30 mouse cellular contexts compared by ENCODE assay signal in the genomic region with DNA sequence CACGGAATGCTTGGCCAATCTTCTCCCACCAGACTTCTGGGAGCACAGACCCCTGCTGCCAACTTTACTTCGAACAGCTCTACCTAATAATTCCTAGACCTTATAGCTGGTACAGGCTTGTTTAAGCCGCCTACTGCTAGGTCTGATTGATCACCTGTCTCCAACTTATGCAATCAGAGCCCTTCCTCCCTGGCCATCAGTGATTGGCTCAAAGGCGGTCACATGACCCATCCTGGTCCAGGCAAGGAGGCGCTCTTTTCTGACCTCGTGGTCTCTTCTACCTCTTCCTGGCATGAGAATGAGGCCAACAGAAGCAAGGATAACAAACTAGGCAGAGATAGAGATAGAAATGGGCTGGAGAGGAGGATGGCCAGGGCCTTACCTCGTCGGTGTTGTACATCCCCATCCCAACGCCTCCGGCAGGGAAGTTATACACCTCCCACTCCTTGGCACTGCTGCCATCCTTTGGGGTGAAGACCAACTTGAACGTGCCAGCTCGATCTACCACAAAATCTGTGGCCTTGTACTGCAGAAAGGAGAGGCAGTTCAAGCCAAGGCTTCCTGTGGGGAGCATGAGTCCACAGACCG. TPM values are rescaled to one million over a fixed set of nuclear protein-coding genes. Genes with fewer than 3 reads are reported as not detected.
DNase-seq lines count a peak whose midpoint lies in the region; ATAC-seq and TF ChIP-seq lines count a peak whose summit lies in the region.
"Had no signal": no experiment of that assay in that cellular context is flagged by ENCODE, and none has a peak within 500 bp of the region (broad histone marks: within the 10 kb centered on the region; RNA-seq: fewer than 3 reads in every experiment).

No protein-coding gene starts in this region.

- H3K27ac ChIP-seq in CH12.LX (ENCODE audit: insufficient read depth, low read depth): no peak overlapping the region
- H3K27ac ChIP-seq in stomach, postnatal 0 days (replicated peaks): no peak overlapping the region
- no peak overlapping the region for H3K27ac ChIP-seq in kidney, embryonic 16.5 days (ENCODE audit: low read length)
- H3K27ac ChIP-seq: embryonic facial prominence, embryonic 10.5 days; embryonic facial prominence, embryonic 15.5 days; forebrain, embryonic 13.5 days; hindbrain, embryonic 13.5 days; kidney, embryonic 15.5 days; liver, embryonic 13.5 days; midbrain, embryonic 10.5 days; midbrain, embryonic 15.5 days had no signal

- H3K4me1 ChIP-seq in CH12.LX (ENCODE audit: control insufficient read depth in 1 of 2, insufficient read depth in 2 of 2): peaks cover 2 to 16% of the 10 kb centered on the region in 2 experiments; a peak in 3 of 4 replicates
- no peaks in the 10 kb centered on the region for H3K4me1 ChIP-seq in stomach, postnatal 0 days (replicated peaks; ENCODE audit: control insufficient read depth, insufficient read depth)
- no peaks in the 10 kb centered on the region for H3K4me1 ChIP-seq in kidney, embryonic 16.5 days (ENCODE audit: insufficient read depth, low read length)
- H3K4me1 ChIP-seq: embryonic facial prominence, embryonic 10.5 days; embryonic facial prominence, embryonic 15.5 days; kidney, embryonic 15.5 days; liver, embryonic 13.5 days; midbrain, embryonic 10.5 days; midbrain, embryonic 15.5 days had no signal

- peaks cover 1% of the 10 kb centered on the region for H3K79me3 ChIP-seq in C2C12 (ENCODE audit: low read depth)

- in situ Hi-C loops in CH12.LX (cut with MboI; ENCODE audit: low pct_ligation_motif_present, low pct_unique_long_range_greater_than_20kb, low sequenced_read_pairs): no loop called here

- no peak for TF ChIP-seq POLR2A in CH12.LX (IDR thresholded peaks at IDR 0.05; ENCODE audit: low read depth, low read length)

- no peak overlapping the region for H3K4me2 ChIP-seq in CH12.LX (ENCODE audit: insufficient read depth, low read depth, poor library complexity, severe bottlenecking)
- no peak overlapping the region for H3K4me2 ChIP-seq in stomach, postnatal 0 days (replicated peaks; ENCODE audit: low read depth)
- H3K4me2 ChIP-seq in kidney, embryonic 16.5 days (replicated peaks; ENCODE audit: low read depth, low read length): no peak overlapping the region
- H3K4me2 ChIP-seq: embryonic facial prominence, embryonic 15.5 days; forebrain, embryonic 13.5 days; heart, embryonic 11.5 days; hindbrain, embryonic 13.5 days; kidney, embryonic 15.5 days; liver, embryonic 13.5 days; midbrain, embryonic 15.5 days had no signal

- WGBS in stomach, postnatal 0 days: 86% methylated on average over 13 of the region's 13 CpGs
- WGBS in kidney, embryonic 16.5 days: 93% methylated on average over 13 of the region's 13 CpGs

- DNase-seq in CH12.LX (ENCODE audit: extremely low read depth): no peak
- DNase-seq in ZHBTc4 (ENCODE audit: low read depth, low spot score): peak; percentile 83
- DNase-seq in stomach, postnatal 0 days (ENCODE audit: low spot score): no peak
- DNase-seq in frontal cortex, postnatal 25 days (ENCODE audit: low spot score in 2 of 2): no peak
- DNase-seq: adrenal gland, postnatal 10 days; B cell, adult 2 months; cerebellum, adult 8-10 months; gastrocnemius, postnatal 14 days; heart, adult 18-20 months; heart, postnatal 4 days; kidney, adult 11 months; kidney, postnatal 36 days; layer of hippocampus, postnatal 36 days; left cerebral cortex, postnatal 4 days; liver, embryonic 13.5 days; lung, adult 2 months; lung, postnatal 10 days; right cerebral cortex, adult 18-20 months; right cerebral cortex, postnatal 4 days; thymus, postnatal 25 days had no signal

- H3K4me3 ChIP-seq in C2C12 (ENCODE audit: insufficient read depth, poor library complexity, severe bottlenecking) (no peak overlapping the region), CH12.LX (replicated peaks in 1 of 3; ENCODE audit: low read depth in 2 of 3, low read length in 2 of 3, poor library complexity in 1 of 3) (no peak overlapping the region)
- H3K4me3 ChIP-seq in stomach, postnatal 0 days (ENCODE audit: low read depth, low read length): no peak overlapping the region
- H3K4me3 ChIP-seq in kidney, embryonic 16.5 days (ENCODE audit: low read length): no peak overlapping the region
- H3K4me3 ChIP-seq: embryonic facial prominence, embryonic 10.5 days; embryonic facial prominence, embryonic 15.5 days; forebrain, embryonic 13.5 days; hindbrain, embryonic 13.5 days; kidney, embryonic 15.5 days; liver, embryonic 13.5 days; midbrain, embryonic 10.5 days; midbrain, embryonic 15.5 days had no signal

- H3K79me2 ChIP-seq in C2C12 (ENCODE audit: control insufficient read depth, insufficient read depth) (peaks cover 7% of the 10 kb centered on the region), CH12.LX (replicated peaks; ENCODE audit: control insufficient read depth, extremely low read depth, insufficient read depth, poor library complexity, severe bottlenecking) (no peaks in the 10 kb centered on the region)

- TF ChIP-seq CTCF in C2C12 (IDR thresholded peaks at IDR 0.05; ENCODE audit: control insufficient read depth, insufficient read depth, insufficient read length) (no peak), CH12.LX (conservative IDR thresholded peaks at IDR 0.05 in 1 of 2, IDR thresholded peaks at IDR 0.05 in 1 of 2; ENCODE audit: low read depth in 2 of 2, low read length in 2 of 2) (no peak)
- TF ChIP-seq CTCF in stomach, postnatal 0 days (IDR thresholded peaks at IDR 0.05; ENCODE audit: low read depth): no peak

- dilution Hi-C loops in CH12.LX (cut with MboI; ENCODE audit: extremely low pct_ligation_motif_present, extremely low pct_unique_long_range_greater_than_20kb, low sequenced_read_pairs): no loop called here

- H3K36me3 ChIP-seq in C2C12 (ENCODE audit: control insufficient read depth, insufficient read depth): peaks cover 54% of the 10 kb centered on the region
- H3K36me3 ChIP-seq in CH12.LX (replicated peaks in 1 of 2; ENCODE audit: control insufficient read depth in 1 of 2, insufficient read depth in 1 of 2, low read length in 1 of 2): peaks cover 32 to 50% of the 10 kb centered on the region in 2 experiments
- peaks cover 41% of the 10 kb centered on the region for H3K36me3 ChIP-seq in stomach, postnatal 0 days (ENCODE audit: control insufficient read depth, insufficient read depth, low read length)
- H3K36me3 ChIP-seq in kidney, embryonic 16.5 days (ENCODE audit: insufficient read depth, low read length): peaks cover 92% of the 10 kb centered on the region

- no peak overlapping the region for H3K9ac ChIP-seq in CH12.LX (ENCODE audit: insufficient read depth, low read depth)
- H3K9ac ChIP-seq in stomach, postnatal 0 days (ENCODE audit: low read length): no peak overlapping the region
- H3K9ac ChIP-seq in kidney, embryonic 16.5 days (replicated peaks; ENCODE audit: low read length): no peak overlapping the region
- H3K9ac ChIP-seq: embryonic facial prominence, embryonic 15.5 days; forebrain, embryonic 13.5 days; hindbrain, embryonic 13.5 days; kidney, embryonic 15.5 days; liver, embryonic 13.5 days; midbrain, embryonic 15.5 days had no signal

- no peak for TF ChIP-seq EP300 in CH12.LX (IDR thresholded peaks at IDR 0.05; ENCODE audit: low read length)
- no peak for TF ChIP-seq EP300 in stomach, postnatal 0 days (optimal IDR thresholded peaks at IDR 0.05)

- no peaks in the 10 kb centered on the region for H3K9me3 ChIP-seq in CH12.LX (replicated peaks; ENCODE audit: low read length)
- H3K9me3 ChIP-seq in stomach, postnatal 0 days (ENCODE audit: control insufficient read depth, low read length): no peaks in the 10 kb centered on the region
- H3K9me3 ChIP-seq in kidney, embryonic 16.5 days (ENCODE audit: low read length): no peaks in the 10 kb centered on the region
- H3K9me3 ChIP-seq: embryonic facial prominence, embryonic 10.5 days; embryonic facial prominence, embryonic 15.5 days; forebrain, embryonic 13.5 days; hindbrain, embryonic 13.5 days; kidney, embryonic 15.5 days; liver, embryonic 13.5 days; midbrain, embryonic 10.5 days; midbrain, embryonic 15.5 days had no signal

- TF ChIP-seq RAD21 in CH12.LX (IDR thresholded peaks at IDR 0.05; ENCODE audit: low read depth, low read length): no peak

- peak; percentile 12; the same call in 1 of the 2 replicates for ATAC-seq in stomach, postnatal 0 days (ENCODE audit: low FRiP score, low TSS enrichment)
- ATAC-seq in kidney, embryonic 16.5 days (ENCODE audit: low FRiP score, low TSS enrichment): no peak
- ATAC-seq: forebrain, embryonic 13.5 days; midbrain, embryonic 15.5 days had no signal

- no peak overlapping the region for H3ac ChIP-seq in C2C12 (ENCODE audit: control insufficient read depth, insufficient read length, low read depth)

- H3K27me3 ChIP-seq in C2C12 (ENCODE audit: control insufficient read depth, insufficient read depth, insufficient read length): no peaks in the 10 kb centered on the region
- no peaks in the 10 kb centered on the region for H3K27me3 ChIP-seq in CH12.LX (replicated peaks)
- no peaks in the 10 kb centered on the region for H3K27me3 ChIP-seq in stomach, postnatal 0 days (ENCODE audit: control insufficient read depth, insufficient read depth, low read length)
- H3K27me3 ChIP-seq in kidney, embryonic 16.5 days (ENCODE audit: insufficient read depth, low read length): no peaks in the 10 kb centered on the region
- H3K27me3 ChIP-seq: embryonic facial prominence, embryonic 15.5 days; forebrain, embryonic 13.5 days; hindbrain, embryonic 13.5 days; kidney, embryonic 15.5 days; liver, embryonic 13.5 days; midbrain, embryonic 15.5 days had no signal

TF ChIP-seq in C2C12, 6 proteins besides CTCF, POLR2A, EP300 and RAD21:
- TF ChIP-seq USF1 (IDR thresholded peaks at IDR 0.05; ENCODE audit: low read depth): peak; percentile 63
- TF ChIP-seq MYOG (IDR thresholded peaks at IDR 0.05; ENCODE audit: control insufficient read depth, extremely low read depth, insufficient read length): no peak
TF ChIP-seq in C2C12: peak in this region for 1.

TF ChIP-seq in CH12.LX, 34 proteins besides CTCF, POLR2A, EP300 and RAD21:
- TF ChIP-seq USF2 (conservative IDR thresholded peaks at IDR 0.05; ENCODE audit: low read depth, low read length) (peak; percentile 37; the same call in 1 of the 2 replicates), JUN (IDR thresholded peaks at IDR 0.05; ENCODE audit: insufficient read depth, low read depth, low read length) (no peak), USF1 (IDR thresholded peaks at IDR 0.05; ENCODE audit: low read depth, low read length) (peak; percentile 55), ZNF384 (IDR thresholded peaks at IDR 0.05; ENCODE audit: low read depth, low read length) (no peak)

RNA-seq across cellular contexts. Expression of a gene that starts 16.7 kb away (rescaled TPM):
- polyA plus RNA-seq in C2C12 (2012; fragmentation: generic; extraction: Trizol) (244 TPM), CH12.LX (2012; ENCODE audit: insufficient read length, low read depth) (13.6 and 21.1 TPM in 2 replicates)
- total RNA-seq in CH12.LX (2012; rRNA removed) (71.1 and 96.4 TPM in 2 replicates), CH12.LX (2014; rRNA removed) (20.8 and 21.5 TPM in 2 replicates)
- 288 TPM in 2 replicates for polyA plus RNA-seq in stomach, postnatal 0 days (2015; fragmentation: Nextera tagmentation; extraction: Ambion mirVana)
- polyA plus RNA-seq in kidney, embryonic 16.5 days (2015; fragmentation: Nextera tagmentation; extraction: Ambion mirVana): 782 and 850 TPM in 2 replicates

Comparison
In these comparisons a context has a peak if more than half of its experiments do, and no peak if none do; other contexts are left out.
1. RNA of a gene that starts 16.7 kb away (polyA plus RNA-seq): 782 to 850 TPM in kidney, embryonic 16.5 days, 288 TPM in stomach, postnatal 0 days and 244 TPM in C2C12 (single experiment); 13.6 to 21.1 TPM in CH12.LX; every median in the first group is over 10 times any median in the second.